Mouse (Mus musculus) intestine, embryonic 16.5 days (tissue): ENCODE data around the gene Cxcr3. TPM values are rescaled to one million over a fixed set of nuclear protein-coding genes. Genes with fewer than 3 reads are reported as not detected.

Experiments
- ATAC-seq: fragments of 200-750 bp; cut with Nextera tagmentation; 2 replicates; pipeline ENCODE4 v1.8.0; 2017; ENCODE audit warnings: moderate TSS enrichment, moderate library complexity
- H3K27ac ChIP-seq: fragments of 300-500 bp; sonication (generic); 2 replicates; pipeline ENCODE4 v1.5.1; 2014; ENCODE audit warnings: mild to moderate bottlenecking, low read length
- H3K27me3 ChIP-seq: fragments of 300-500 bp; sonication (generic); replicated peaks from 2 replicates; pipeline ENCODE4 v1.6.1; 2014; ENCODE audit warnings: low read length, control low read depth, mixed read lengths; ENCODE audit not compliant: control insufficient read depth, insufficient read depth
- H3K36me3 ChIP-seq: fragments of 300-500 bp; sonication (generic); 2 replicates; pipeline ENCODE4 v1.6.1; 2014; ENCODE audit warnings: low read length, control low read depth; ENCODE audit not compliant: control insufficient read depth, insufficient read depth
- H3K4me1 ChIP-seq: fragments of 300-500 bp; sonication (generic); 2 replicates; pipeline ENCODE4 v1.6.1; 2014; ENCODE audit warnings: low read length, control low read depth, mixed read lengths; ENCODE audit not compliant: control insufficient read depth, insufficient read depth
- H3K4me2 ChIP-seq: fragments of 300-500 bp; sonication (generic); 2 replicates; pipeline ENCODE4 v1.6.1; 2014; ENCODE audit warnings: low read depth, low read length, control low read depth
- H3K4me3 ChIP-seq: fragments of 300-500 bp; sonication (generic); 2 replicates; pipeline ENCODE4 v1.5.1; 2014; ENCODE audit warnings: mild to moderate bottlenecking, low read length
- H3K9ac ChIP-seq: fragments of 300-500 bp; sonication (generic); 2 replicates; pipeline ENCODE4 v1.6.1; 2014; ENCODE audit warnings: low read depth, low read length
- H3K9me3 ChIP-seq: fragments of 300-500 bp; sonication (generic); 2 replicates; pipeline ENCODE4 v1.6.1; 2016; ENCODE audit warnings: low read length, control low read depth; ENCODE audit not compliant: control insufficient read depth
- WGBS: fragments of 180-500 bp; shearing (Covaris S2); extraction: QIAGEN DNeasy Blood & Tissue Kit; methylation state at CpG from one replicate; pipeline ENCODE4 v1.1.7; 2014; 5-methylcytosine and 5-hydroxymethylcytosine counted together
- polyA plus RNA-seq: library from polyadenylated mRNA; unstranded; fragments of >200 nt; fragmentation: Nextera tagmentation; extraction: Ambion mirVana; gene quantifications from 2 replicates; pipeline ENCODE4 v1.2.1, GENCODE M21; 2015

The Cxcr3 gene
- polyA plus RNA-seq, 1 experiment from 2014 or later = 0.98 TPM

DNA sequence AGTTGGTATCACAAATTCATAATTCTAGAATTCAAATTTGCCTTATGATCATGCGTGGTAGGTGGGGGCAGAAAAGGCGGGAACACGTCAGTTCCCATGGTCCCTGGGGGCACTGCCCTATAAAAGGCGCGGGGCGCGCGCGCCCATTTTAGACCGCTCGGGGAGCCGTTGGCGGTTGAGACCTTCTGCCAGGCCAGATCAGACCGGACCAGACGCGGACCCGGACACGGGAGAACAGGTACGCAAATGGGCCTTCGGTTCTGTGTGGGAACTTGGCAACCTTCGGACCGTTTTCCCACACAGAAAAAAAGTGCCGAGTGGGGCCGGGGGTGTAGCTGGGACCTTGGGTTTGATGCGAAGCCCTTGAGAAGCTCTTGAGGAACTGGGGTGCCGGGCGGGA lies 38.4 kb downstream of the Cxcr3 start:
- 94% methylated on average over 27 of the region's 27 CpGs for WGBS
- Histone ChIP-seq H3K9me3 (peaks cover 11% of the 10 kb centered on the region; the same call in 1 of the 2 replicates), H3K9ac (no peak overlapping the region), H3K4me3 (no peak overlapping the region), H3K27ac (no peak overlapping the region), H3K4me2 (no peak overlapping the region), H3K4me1 (no peaks in the 10 kb centered on the region), H3K27me3 (no peaks in the 10 kb centered on the region), H3K36me3 (no peaks in the 10 kb centered on the region)
- ATAC-seq = no peak

Other genes starting within 250 kb of the Cxcr3 start
- gene Taf1, start 201.5 kb downstream of the Cxcr3 start, polyA plus RNA-seq = 8.4 and 9.1 TPM in 2 replicates
- 94.0 and 96.5 TPM in 2 replicates for gene Ogt, start 94.2 kb downstream of the Cxcr3 start, polyA plus RNA-seq
- gene Gm4779, start 60.2 kb upstream of the Cxcr3 start, polyA plus RNA-seq = 0.16 TPM in 1 of 2 replicates, not detected in the other
- 0.26 TPM in 1 of 2 replicates, not detected in the other for gene 8030474K03Rik, start 60.4 kb upstream of the Cxcr3 start, polyA plus RNA-seq
- 5.4 and 6.9 TPM in 2 replicates for gene Nhsl2, start 115.1 kb upstream of the Cxcr3 start, polyA plus RNA-seq